Mouse (Mus musculus) liver, embryonic 13.5 days (tissue): ENCODE results near the gene Dok1. TPM values are rescaled to one million over a fixed set of nuclear protein-coding genes. Genes with fewer than 3 reads are reported as not detected.

Source experiments
- ATAC-seq: fragments of 200-750 bp; cut with Nextera tagmentation; 2 replicates; pipeline ENCODE4 v1.8.0; 2017; ENCODE audit warnings: low read depth, mild to moderate bottlenecking, moderate number of reproducible peaks, moderate library complexity
- DNase-seq: peaks from one replicate; pipeline ENCODE4 v3.0.0; 2022
- H3K27ac ChIP-seq: fragments of 300-500 bp; sonication (generic); 2 replicates; pipeline ENCODE4 v1.5.1; 2015; ENCODE audit warnings: moderate library complexity, mild to moderate bottlenecking, inconsistent platforms
- H3K27me3 ChIP-seq: fragments of 300-500 bp; sonication (generic); 2 replicates; pipeline ENCODE4 v1.6.1; 2015; ENCODE audit warnings: mild to moderate bottlenecking, inconsistent platforms
- H3K36me3 ChIP-seq: fragments of 300-500 bp; sonication (generic); 2 replicates; pipeline ENCODE4 v1.6.1; 2015; ENCODE audit warnings: mild to moderate bottlenecking, inconsistent platforms
- H3K4me1 ChIP-seq: fragments of 300-500 bp; sonication (generic); replicated peaks from 2 replicates; pipeline ENCODE4 v1.6.1; 2015; ENCODE audit warnings: inconsistent platforms
- H3K4me2 ChIP-seq: fragments of 300-500 bp; sonication (generic); 2 replicates; pipeline ENCODE4 v1.6.1; 2015; ENCODE audit warnings: inconsistent platforms, mild to moderate bottlenecking, moderate library complexity
- H3K4me3 ChIP-seq: fragments of 300-500 bp; sonication (generic); replicated peaks from 2 replicates; pipeline ENCODE4 v1.5.1; 2015; ENCODE audit warnings: mild to moderate bottlenecking, inconsistent platforms
- H3K9ac ChIP-seq: fragments of 300-500 bp; sonication (generic); 2 replicates; pipeline ENCODE4 v1.6.1; 2015; ENCODE audit warnings: mild to moderate bottlenecking, inconsistent platforms
- H3K9me3 ChIP-seq: fragments of 300-500 bp; sonication (generic); replicated peaks from 2 replicates; pipeline ENCODE4 v1.6.1; 2016; ENCODE audit warnings: inconsistent platforms
- WGBS: fragments of 180-500 bp; shearing (Covaris S2); methylation state at CpG from one replicate; pipeline ENCODE4 v1.1.7; 2015; ENCODE audit not compliant: insufficient replicate concordance; 5-methylcytosine and 5-hydroxymethylcytosine counted together
- polyA plus RNA-seq: library from polyadenylated mRNA; unstranded; fragments of >200 nt; fragmentation: Nextera tagmentation; extraction: Ambion mirVana; gene quantifications from 2 replicates; pipeline ENCODE4 v1.2.1, GENCODE M21; 2015

Gene Dok1
- polyA plus RNA-seq, 1 experiment from 2014 or later = 20.2 TPM

DNA sequence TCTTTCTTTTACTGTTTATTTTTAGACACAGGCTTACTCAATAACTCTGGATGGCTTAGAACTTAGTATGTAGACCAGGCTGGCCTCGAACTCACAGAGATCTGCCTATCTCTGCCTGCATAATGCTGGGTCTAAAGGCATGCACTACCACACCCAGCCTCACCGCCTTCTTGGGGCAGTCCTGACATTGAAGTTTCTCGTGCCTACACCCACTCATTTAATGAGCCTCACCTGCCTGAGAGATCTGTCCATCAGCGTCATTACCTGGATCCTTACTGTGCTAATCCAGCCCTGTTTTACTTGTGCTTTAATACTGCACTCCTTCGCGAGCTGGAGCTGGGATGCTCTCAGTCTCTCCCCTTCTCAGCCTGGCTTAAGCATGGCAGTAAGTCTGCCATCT lies 21.5 kb downstream of the Dok1 start:
- no peak overlapping the region for H3K4me3 ChIP-seq
- peak overlapping the region; percentile 46 for H3K9ac ChIP-seq
- 57% methylated on average over 6 of the region's 6 CpGs for WGBS
- H3K27ac ChIP-seq = peak overlapping the region; percentile 99
- ATAC-seq (no peak), DNase-seq (no peak)
- no peaks in the 10 kb centered on the region for H3K36me3 ChIP-seq
- H3K27me3 ChIP-seq = no peaks in the 10 kb centered on the region
- H3K4me1 ChIP-seq = peaks cover 82% of the 10 kb centered on the region
- no peak overlapping the region for H3K4me2 ChIP-seq
- H3K9me3 ChIP-seq = no peaks in the 10 kb centered on the region

DNA sequence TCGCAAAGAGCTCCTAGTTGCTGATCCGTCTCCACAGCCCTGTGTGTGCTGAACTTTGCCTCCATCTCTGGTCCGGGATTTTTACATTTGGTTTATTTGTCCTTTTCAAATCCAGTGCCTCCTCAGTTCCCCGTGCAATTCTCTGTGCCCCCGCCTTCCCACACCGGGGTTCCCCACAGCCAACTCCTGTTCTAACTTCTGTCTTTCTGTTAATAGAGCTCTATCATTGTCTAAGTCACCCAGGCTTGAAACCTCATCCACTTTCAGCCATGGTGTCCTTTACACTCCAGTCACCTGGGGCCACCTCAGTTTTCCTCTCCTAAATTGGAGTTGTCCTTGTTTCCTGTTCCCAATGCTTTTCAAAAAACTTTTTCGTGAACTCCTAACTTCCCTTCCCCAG lies 22.0 kb downstream of the Dok1 start:
- Histone ChIP-seq H3K4me3 (no peak overlapping the region), H3K27me3 (no peaks in the 10 kb centered on the region), H3K4me1 (peaks cover 77% of the 10 kb centered on the region), H3K36me3 (no peaks in the 10 kb centered on the region), H3K9ac (peak overlapping the region; percentile 3; the same call in 1 of the 2 replicates), H3K9me3 (no peaks in the 10 kb centered on the region), H3K27ac (peak overlapping the region; percentile 99), H3K4me2 (0 out of 2 replicates have a peak overlapping the region, but pooled peaks have one; percentile 7)
- ATAC-seq (no peak), DNase-seq (no peak)
- WGBS = 79% methylated on average over 7 of the region's 7 CpGs

DNA sequence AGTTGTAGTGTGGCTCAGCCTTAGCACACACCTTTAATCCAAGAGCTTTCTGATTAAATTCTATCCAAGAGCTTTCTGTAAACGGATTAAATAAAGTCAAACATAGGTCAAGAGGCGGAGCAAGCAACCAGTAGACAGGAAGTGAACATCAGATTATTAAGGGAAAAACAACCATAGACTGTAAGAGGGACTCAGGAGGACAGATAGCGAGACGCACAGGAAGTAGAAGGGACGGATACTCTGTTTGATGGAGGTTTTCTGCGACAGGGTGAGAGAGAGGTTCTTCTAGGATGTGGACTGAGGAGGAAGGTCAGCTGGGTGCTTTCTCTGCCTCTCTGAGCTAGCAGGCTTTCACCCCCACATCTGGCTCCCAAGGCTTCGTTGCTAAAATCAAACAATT lies 23.3 kb downstream of the Dok1 start:
- H3K4me1 ChIP-seq = peaks cover 71% of the 10 kb centered on the region
- no peaks in the 10 kb centered on the region for H3K36me3 ChIP-seq
- DNase-seq (no peak), ATAC-seq (no peak)
- H3K27ac ChIP-seq = peak overlapping the region; percentile 99
- H3K27me3 ChIP-seq = no peaks in the 10 kb centered on the region
- 19% methylated on average over 7 of the region's 7 CpGs for WGBS
- H3K4me3 ChIP-seq = peak overlapping the region; percentile 23
- peak overlapping the region; percentile 52 for H3K9ac ChIP-seq
- no peaks in the 10 kb centered on the region for H3K9me3 ChIP-seq
- peak overlapping the region; percentile 51 for H3K4me2 ChIP-seq

DNA sequence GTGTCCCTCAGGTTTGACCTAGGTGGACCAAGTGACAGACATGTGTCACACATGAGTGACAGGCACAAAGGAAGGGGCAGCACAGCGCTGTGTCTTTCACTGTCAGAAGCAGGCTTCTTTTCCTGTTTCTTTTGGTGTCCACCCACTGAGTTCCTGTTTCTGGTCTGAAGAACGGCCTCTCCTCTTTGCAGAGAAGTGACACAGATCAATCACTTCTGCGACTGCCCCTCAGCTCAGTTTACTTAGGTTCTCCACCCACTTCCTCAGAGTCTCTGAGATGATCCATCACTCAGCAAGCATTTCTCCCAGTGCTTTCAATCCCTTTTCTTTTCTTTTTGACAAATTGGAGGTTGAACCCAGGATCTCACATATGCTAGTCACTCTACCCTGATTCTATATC lies 24.6 kb downstream of the Dok1 start:
- peaks cover 74% of the 10 kb centered on the region for H3K4me1 ChIP-seq

DNA sequence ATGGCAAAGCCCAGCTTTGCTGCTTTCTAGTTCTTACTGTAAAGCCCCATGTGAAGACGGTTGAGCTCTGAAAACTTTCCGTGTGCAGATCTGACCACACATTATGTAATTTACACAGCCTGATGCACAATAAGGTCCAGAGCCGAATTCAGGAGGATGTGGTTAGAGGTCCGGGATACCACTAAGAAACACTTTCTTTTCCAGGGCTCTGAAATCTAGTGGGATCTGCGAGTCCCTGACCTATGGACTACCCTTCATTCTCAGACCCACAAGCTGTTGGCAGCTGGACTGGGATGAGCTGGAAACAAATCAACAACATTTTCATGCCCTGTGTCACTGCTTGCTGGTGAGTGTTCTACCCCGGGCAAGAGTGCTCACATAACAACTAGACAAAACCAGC lies 27.2 kb downstream of the Dok1 start:
- H3K4me2 ChIP-seq = no peak overlapping the region
- H3K4me1 ChIP-seq = peaks cover 56% of the 10 kb centered on the region
- no peak overlapping the region for H3K9ac ChIP-seq
- DNase-seq = no peak
- no peaks in the 10 kb centered on the region for H3K36me3 ChIP-seq
- no peak for ATAC-seq
- no peaks in the 10 kb centered on the region for H3K27me3 ChIP-seq
- no peaks in the 10 kb centered on the region for H3K9me3 ChIP-seq
- WGBS = 58% methylated on average over 6 of the region's 6 CpGs
- H3K27ac ChIP-seq = peak overlapping the region; percentile 74; the same call in 1 of the 2 replicates
- no peak overlapping the region for H3K4me3 ChIP-seq

More for the DNA sequence above, 24.6 kb downstream of the Dok1 start:
- DNase-seq = no peak
- Histone ChIP-seq H3K27ac (peak overlapping the region; percentile 99), H3K9ac (no peak overlapping the region), H3K4me2 (no peak overlapping the region), H3K4me3 (no peak overlapping the region), H3K9me3 (no peaks in the 10 kb centered on the region), H3K36me3 (no peaks in the 10 kb centered on the region), H3K27me3 (no peaks in the 10 kb centered on the region)
- ATAC-seq = no peak
- 31% methylated on average over 3 of the region's 3 CpGs for WGBS

DNA sequence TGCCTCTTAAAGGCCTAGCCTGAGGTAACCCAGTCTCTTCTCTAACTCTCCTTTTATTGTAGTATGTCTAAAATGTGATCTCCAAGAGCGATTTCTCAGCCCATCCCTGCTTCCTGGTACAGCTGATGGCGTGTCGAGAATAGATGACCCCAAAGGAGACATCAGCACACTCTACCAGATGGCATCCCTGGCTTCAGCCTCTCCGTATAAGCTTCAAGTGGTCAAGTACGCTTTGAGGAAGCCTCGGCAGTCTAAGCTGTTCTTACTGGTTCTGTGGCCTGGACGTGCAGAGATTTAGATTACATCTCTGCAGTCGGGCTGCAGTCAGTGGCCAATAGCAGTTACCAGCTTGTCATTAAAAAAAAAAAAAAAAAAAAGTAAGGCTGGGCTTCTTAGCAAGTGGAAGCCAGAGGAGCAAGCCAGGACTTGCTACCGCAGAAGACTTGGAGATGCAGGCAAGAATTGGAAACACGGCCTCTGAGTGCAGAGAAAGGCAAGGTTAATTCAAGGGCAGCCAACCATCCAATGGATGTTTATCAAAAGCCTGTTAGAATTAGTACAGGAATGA lies 27.7 kb downstream of the Dok1 start:
- peaks cover 51% of the 10 kb centered on the region for H3K4me1 ChIP-seq
- ATAC-seq (no peak), DNase-seq (no peak)
- no peaks in the 10 kb centered on the region for H3K9me3 ChIP-seq
- no peaks in the 10 kb centered on the region for H3K36me3 ChIP-seq
- peak overlapping the region; percentile 74 for H3K27ac ChIP-seq
- H3K4me2 ChIP-seq = no peak overlapping the region
- H3K9ac ChIP-seq = no peak overlapping the region; the same call in 1 of the 2 replicates
- 62% methylated on average over 10 of the region's 10 CpGs for WGBS
- no peak overlapping the region for H3K4me3 ChIP-seq
- no peaks in the 10 kb centered on the region for H3K27me3 ChIP-seq

DNA sequence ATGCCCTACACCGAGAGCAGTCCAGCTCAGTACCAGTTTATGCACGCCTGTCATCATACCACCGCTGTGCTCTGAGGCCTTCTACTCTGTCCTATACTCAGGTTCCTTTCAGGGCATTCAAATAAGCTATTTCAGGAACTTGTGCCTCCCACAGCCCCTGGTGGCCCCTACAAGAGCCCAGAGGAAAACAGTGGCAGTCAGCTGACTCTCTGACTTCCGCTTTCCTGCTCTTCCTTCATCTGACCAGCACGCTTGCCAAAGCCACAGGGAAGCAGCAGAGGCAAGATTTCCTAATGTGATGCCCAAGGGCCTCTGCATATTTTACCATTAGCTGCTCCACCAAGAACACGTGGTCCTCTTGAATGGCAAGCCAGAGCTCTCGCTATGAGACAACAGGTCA lies 28.4 kb downstream of the Dok1 start:
- 39% methylated on average over 7 of the region's 7 CpGs for WGBS
- H3K27ac ChIP-seq = peak overlapping the region; percentile 74
- DNase-seq (no peak), ATAC-seq (0 out of 2 replicates have a peak, but pooled peaks have one; percentile 22)
- no peak overlapping the region for H3K4me3 ChIP-seq
- no peak overlapping the region for H3K4me2 ChIP-seq
- H3K27me3 ChIP-seq = no peaks in the 10 kb centered on the region
- H3K9me3 ChIP-seq = no peaks in the 10 kb centered on the region
- no peak overlapping the region; the same call in 1 of the 2 replicates for H3K9ac ChIP-seq
- H3K4me1 ChIP-seq = peaks cover 44% of the 10 kb centered on the region
- no peaks in the 10 kb centered on the region for H3K36me3 ChIP-seq

DNA sequence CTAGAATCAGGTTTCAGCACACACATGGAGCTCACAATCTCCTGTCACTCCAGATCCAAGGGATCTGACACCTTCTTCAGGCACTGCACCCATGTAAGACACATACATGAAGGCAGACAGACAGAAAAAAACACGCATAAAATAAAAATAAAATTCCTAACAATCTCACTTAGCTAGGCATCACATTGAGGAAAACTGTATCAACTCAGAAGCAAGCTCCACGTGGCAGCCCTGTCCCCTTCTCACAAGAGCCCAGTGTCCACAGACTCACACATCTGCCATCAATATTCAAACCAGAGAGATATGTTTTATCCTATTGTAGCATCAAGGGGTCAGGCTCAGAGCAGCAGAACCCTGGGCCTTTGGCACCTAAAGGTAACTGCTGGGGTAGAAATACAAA lies 29.0 kb downstream of the Dok1 start:
- H3K4me3 ChIP-seq = no peak overlapping the region
- no peaks in the 10 kb centered on the region for H3K9me3 ChIP-seq
- peak overlapping the region; percentile 27; the same call in 1 of the 2 replicates for H3K9ac ChIP-seq
- peaks cover 38% of the 10 kb centered on the region for H3K4me1 ChIP-seq
- no peaks in the 10 kb centered on the region for H3K27me3 ChIP-seq
- H3K4me2 ChIP-seq = peak overlapping the region; percentile 38; the same call in 1 of the 2 replicates
- no peaks in the 10 kb centered on the region for H3K36me3 ChIP-seq
- DNase-seq (no peak), ATAC-seq (no peak)
- peak overlapping the region; percentile 74 for H3K27ac ChIP-seq
- 39% methylated on average over 2 of the region's 2 CpGs for WGBS

DNA sequence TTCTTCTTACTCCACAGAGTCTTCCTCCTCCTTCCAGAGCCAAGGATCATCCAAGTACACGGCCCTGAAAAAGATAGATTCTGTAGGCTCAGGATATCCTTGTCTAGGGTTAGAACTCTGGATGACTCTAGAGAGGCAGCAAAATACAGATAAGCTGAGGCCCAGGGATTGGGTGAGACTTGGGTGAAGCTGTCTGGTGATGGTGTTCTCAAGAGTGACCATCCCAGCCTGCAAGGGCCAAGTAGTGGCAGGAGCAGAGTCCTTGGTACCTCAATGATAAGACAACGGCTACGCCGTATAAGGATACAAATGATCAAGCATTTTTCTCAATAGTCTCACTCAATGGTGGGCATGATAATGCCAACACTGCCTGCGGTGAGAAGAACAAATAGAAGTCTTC lies 29.4 kb downstream of the Dok1 start:
- Histone ChIP-seq H3K27ac (peak overlapping the region; percentile 74), H3K27me3 (no peaks in the 10 kb centered on the region), H3K36me3 (no peaks in the 10 kb centered on the region), H3K4me3 (no peak overlapping the region), H3K9ac (peak overlapping the region; percentile 27), H3K9me3 (no peaks in the 10 kb centered on the region), H3K4me2 (peak overlapping the region; percentile 38), H3K4me1 (peaks cover 34% of the 10 kb centered on the region)
- WGBS = 49% methylated on average over 5 of the region's 5 CpGs
- DNase-seq (peak; percentile 40), ATAC-seq (peak; percentile 84)

DNA sequence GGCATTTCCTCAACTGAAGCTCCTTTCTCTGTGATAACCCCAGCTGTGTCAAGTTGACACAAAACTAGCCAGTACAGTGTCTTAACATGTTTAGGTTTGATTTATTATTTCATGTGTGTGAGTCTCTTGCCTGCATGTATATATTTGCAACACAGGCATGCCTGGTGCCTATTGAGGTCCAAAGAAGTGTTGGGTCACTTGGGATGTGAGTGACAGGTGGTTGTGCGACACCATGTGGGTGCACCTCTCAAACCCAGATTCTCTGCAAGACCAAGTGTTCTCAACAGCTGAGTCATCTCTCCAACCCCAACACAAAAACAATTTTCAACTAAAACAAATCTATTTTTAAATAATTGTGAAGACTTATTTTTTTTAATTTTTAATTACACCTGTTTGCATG lies 30.2 kb downstream of the Dok1 start:
- ATAC-seq (no peak), DNase-seq (no peak)
- Histone ChIP-seq H3K4me2 (no peak overlapping the region), H3K9ac (peak overlapping the region; percentile 27; the same call in 1 of the 2 replicates), H3K36me3 (no peaks in the 10 kb centered on the region), H3K4me1 (peaks cover 32% of the 10 kb centered on the region), H3K4me3 (no peak overlapping the region), H3K9me3 (no peaks in the 10 kb centered on the region), H3K27ac (peak overlapping the region; percentile 74; the same call in 1 of the 2 replicates), H3K27me3 (no peaks in the 10 kb centered on the region)
- WGBS = 95% methylated on average over 1 of the region's 1 CpGs

DNA sequence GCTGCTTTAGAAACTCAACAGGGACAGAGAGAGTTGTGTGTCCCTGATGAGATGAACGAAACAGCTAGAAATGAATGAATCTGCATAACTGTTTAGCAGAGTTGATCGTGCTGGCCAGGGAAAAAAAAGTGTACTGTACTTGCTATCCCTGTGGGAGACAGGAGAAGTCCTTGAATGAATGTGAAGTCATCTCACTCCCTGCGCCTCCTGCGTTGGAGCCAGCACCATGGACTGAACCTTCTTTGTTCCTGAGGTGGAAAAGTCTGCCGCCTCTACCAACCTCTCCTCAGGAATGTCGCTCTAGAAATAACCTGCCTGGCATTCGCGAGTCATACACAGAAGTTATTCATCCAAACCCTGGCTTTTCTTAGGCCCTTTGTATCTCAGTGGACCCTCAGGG lies 33.3 kb downstream of the Dok1 start:
- no peak for DNase-seq
- Histone ChIP-seq H3K36me3 (no peaks in the 10 kb centered on the region), H3K27ac (no peak overlapping the region), H3K27me3 (no peaks in the 10 kb centered on the region), H3K4me1 (peaks cover 42% of the 10 kb centered on the region), H3K4me3 (no peak overlapping the region), H3K9me3 (no peaks in the 10 kb centered on the region), H3K4me2 (no peak overlapping the region), H3K9ac (no peak overlapping the region)
- 83% methylated on average over 8 of the region's 8 CpGs for WGBS
- ATAC-seq = no peak

DNA sequence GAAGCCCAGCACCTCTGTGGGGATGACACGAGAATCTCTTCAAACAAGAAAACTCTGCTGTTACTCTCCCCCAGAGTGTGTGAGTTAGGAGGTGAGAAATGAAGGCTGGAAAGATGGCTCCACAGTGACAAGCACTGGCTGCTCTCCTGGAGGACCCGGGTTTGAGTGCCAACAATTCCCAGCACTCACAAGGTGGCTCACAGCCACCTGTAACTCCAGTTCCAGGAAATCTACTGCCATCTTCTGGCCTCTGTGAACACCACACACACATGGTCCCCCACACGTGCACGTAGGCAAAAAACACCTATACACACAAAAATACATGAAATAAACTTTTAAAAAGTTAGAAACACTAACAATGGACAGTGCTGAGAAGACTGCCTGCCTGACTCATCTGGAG lies 34.9 kb downstream of the Dok1 start:
- Histone ChIP-seq H3K4me3 (no peak overlapping the region), H3K36me3 (no peaks in the 10 kb centered on the region), H3K4me2 (peak overlapping the region; percentile 26; the same call in 1 of the 2 replicates), H3K27me3 (no peaks in the 10 kb centered on the region), H3K27ac (peak overlapping the region; percentile 94), H3K9me3 (no peaks in the 10 kb centered on the region), H3K9ac (no peak overlapping the region; the same call in 1 of the 2 replicates), H3K4me1 (peaks cover 25% of the 10 kb centered on the region)
- DNase-seq (no peak), ATAC-seq (no peak)
- 62% methylated on average over 4 of the region's 4 CpGs for WGBS
